Mouse (Mus musculus): ENCODE data around the gene Thsd4. TPM values are rescaled to one million over a fixed set of nuclear protein-coding genes. Genes with fewer than 3 reads are reported as not detected.
"Not testable (repeated sequence)": the region's sequence is repeated elsewhere in the genome, so short reads cannot be mapped to it uniquely, and the experiment has no call there.

Gene Thsd4
- total RNA-seq, 2 experiments from 2014 or later = not detected

- ATAC-seq (replicated peaks; ENCODE audit: low FRiP score, poor library complexity, severe bottlenecking) = no peak
Observed at GRCm38 (mm10) chr9:60280786-60281185, 241.1 kb downstream of the Thsd4 start.

DNA sequence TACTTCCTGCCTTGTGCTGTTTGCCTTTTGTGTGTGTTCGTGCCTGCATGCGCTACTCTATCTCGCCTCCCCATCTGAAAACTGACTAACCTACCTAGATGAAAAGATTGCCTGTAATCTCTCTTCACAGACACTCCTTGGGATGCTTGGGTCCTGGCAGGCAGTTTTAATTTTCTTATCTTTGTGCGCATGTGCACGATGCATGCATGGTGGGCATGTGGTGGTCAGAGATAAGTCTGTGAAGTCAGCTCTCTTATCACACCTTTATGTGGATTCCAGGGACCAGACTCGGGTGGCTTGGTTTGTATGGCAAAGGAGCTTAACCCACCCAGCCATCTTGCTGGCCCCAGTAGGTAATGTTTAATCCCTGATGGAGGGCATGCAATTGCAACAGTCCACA lies 242.3 kb downstream of the Thsd4 start:
- peak; percentile 93 for ATAC-seq (replicated peaks; ENCODE audit: low FRiP score, poor library complexity, severe bottlenecking)

DNA sequence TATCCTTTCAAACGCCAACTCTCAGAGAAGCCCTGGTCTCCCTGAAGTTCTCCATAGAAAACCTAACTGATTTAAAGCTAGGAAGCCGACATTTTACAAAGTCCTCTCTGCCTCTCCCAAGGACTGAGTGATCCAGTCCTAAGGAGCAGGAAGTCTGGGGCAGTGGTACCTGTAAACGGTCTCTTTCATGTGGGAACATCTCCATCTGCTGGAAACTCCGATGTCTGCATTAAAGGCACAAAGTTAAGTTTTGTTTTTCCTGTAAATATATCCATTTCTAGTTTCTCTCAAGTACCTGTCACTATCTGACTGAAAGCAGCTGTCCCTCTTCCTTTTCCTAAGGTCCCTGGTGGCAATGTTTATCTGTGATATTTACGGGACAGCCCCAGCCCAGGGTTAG lies 245.5 kb downstream of the Thsd4 start:
- ATAC-seq (replicated peaks; ENCODE audit: low FRiP score, poor library complexity, severe bottlenecking) = no peak

DNA sequence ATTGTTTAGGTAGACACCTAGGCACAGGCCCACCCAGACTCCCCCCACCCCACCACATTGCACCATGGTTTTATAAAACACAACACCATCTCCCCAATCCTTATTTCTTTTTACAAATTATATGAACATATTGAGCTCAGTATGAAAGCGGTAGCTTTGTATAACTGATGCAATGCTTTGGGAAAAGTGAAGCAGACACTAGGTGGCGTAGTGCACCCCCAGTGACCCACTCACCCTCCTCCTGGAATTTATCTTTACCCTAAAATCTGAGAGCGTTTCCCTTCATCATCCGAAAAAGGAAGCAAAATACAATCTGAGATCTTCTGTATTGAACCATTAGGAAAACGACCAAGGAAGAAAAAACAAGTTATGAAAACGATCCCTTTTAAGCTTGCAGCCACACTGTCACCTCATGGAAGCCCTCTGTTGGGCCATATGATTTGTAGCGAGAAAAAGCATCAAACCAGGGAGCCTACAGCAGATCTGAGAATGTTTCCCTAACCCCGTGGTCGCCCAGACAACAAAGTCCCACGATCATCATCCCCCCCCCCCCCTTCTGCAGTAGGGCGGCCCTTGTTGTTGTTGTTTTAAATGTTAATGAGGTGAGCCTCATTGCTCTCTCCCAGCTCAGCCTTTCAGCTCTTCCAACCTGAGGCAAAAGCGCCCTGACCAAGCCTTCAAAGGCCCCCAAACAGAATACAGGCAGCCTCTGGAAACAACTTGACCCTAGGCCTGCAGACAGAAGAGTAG lies 246.3 kb downstream of the Thsd4 start:
- no peak for ATAC-seq (replicated peaks; ENCODE audit: low FRiP score, poor library complexity, severe bottlenecking)

- no peak for ATAC-seq (replicated peaks; ENCODE audit: low FRiP score, poor library complexity, severe bottlenecking)
Observed at GRCm38 (mm10) chr9:60274503-60274902, 247.3 kb downstream of the Thsd4 start.

DNA sequence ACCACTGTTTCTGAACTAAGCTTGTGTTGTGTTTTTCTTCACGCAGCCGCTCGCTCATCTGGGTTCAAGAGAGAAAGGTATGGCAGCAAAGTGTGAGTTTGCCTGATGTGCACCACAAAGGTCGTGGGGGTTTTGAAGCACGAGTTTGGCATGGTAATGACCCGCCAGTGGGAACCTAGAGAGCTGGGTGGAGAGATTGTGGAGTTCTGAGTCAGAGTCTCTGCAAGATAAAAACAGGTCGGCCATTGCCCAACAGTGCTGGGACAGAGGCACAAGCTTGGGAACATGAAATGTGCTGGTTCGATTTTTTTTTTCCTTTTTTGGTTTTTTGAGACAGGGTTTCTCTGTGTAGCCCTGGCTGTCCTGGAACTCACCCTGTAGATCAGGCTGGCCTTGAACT lies 249.5 kb downstream of the Thsd4 start:
- ATAC-seq (replicated peaks; ENCODE audit: low FRiP score, poor library complexity, severe bottlenecking) = not testable (repeated sequence)

GRCm38 (mm10) chr9:60271940-60272339 lies 249.9 kb downstream of the Thsd4 start:
- ATAC-seq (replicated peaks; ENCODE audit: low FRiP score, poor library complexity, severe bottlenecking) = no peak

DNA sequence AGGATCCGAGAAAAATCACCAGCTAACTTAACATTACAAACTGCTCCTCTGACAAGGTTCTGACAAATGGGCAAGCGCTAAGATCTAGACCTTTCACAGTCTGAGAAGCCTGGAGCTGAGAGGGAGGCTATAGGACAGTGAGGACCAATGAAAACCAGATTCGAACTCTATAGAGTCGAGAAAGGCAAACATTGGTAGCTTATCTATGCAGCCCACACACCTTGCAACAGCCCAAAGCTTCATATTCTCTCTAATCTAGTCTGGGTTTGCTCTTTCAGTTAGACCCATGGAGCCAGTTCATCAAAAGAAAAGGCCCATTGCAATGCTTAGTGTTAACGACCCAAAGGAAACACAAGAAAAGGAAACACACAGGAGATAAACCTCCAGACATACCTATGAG lies 252.0 kb downstream of the Thsd4 start:
- ATAC-seq (replicated peaks; ENCODE audit: low FRiP score, poor library complexity, severe bottlenecking) = no peak

DNA sequence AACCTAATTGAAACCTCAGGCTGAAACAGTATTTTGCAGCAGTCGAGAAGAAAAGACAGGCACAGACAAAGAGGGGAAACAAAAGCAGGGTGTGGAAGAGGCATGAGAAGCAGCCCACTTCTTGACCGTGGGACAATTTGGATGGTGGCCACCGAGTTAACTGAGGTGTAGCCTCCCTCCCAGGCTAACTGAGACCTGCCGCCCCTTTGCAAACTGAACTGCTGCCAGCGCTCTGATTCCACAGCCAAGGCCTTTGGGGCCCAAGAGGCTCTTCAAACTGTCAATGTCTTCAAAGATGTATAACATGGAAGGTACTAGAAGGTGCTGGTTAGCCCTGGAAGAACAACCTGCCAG lies 254.6 kb downstream of the Thsd4 start:
- no peak for ATAC-seq (replicated peaks; ENCODE audit: low FRiP score, poor library complexity, severe bottlenecking)

DNA sequence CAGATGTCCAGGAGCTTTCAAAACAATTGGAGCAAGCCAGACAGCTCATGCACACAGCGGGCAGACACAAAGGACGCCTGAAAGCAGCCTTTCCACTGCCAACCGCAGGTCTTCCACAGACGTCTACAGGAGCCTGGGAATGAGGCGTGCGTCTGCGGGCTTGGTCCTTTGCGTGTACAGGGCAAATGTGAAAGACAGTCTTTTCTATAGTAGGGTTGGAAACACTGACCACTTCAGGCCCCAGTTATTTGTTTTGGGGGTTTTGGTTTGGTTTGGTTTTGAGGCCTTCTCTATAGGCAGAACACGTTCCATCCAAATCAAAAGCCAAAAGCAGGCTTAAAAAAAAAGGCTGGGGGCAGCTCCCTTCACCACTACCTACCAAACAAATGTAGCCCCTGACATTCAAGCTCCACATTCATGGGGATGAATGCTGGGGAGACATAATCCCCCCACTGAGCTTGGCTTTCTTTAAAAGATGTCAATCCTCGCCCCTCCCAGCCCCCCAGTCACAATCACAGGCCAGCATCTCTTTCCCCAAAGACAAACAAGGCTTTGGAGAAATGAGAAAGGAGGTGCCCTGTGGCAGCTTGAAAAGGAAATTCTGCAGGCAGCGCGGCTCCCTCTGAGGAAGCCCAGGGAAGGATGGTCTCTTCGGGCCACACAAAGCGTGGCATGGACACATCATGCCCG lies 255.1 kb downstream of the Thsd4 start:
- no peak for ATAC-seq (replicated peaks; ENCODE audit: low FRiP score, poor library complexity, severe bottlenecking)

GRCm38 (mm10) chr9:60264586-60265325 lies 257.1 kb downstream of the Thsd4 start:
- no peak for ATAC-seq (replicated peaks; ENCODE audit: low FRiP score, poor library complexity, severe bottlenecking)

GRCm38 (mm10) chr9:60262515-60263140 lies 259.2 kb downstream of the Thsd4 start:
- ATAC-seq (replicated peaks; ENCODE audit: low FRiP score, poor library complexity, severe bottlenecking) = peak; percentile 63

GRCm38 (mm10) chr9:60259626-60260025 lies 262.2 kb downstream of the Thsd4 start:
- ATAC-seq (replicated peaks; ENCODE audit: low FRiP score, poor library complexity, severe bottlenecking) = no peak

DNA sequence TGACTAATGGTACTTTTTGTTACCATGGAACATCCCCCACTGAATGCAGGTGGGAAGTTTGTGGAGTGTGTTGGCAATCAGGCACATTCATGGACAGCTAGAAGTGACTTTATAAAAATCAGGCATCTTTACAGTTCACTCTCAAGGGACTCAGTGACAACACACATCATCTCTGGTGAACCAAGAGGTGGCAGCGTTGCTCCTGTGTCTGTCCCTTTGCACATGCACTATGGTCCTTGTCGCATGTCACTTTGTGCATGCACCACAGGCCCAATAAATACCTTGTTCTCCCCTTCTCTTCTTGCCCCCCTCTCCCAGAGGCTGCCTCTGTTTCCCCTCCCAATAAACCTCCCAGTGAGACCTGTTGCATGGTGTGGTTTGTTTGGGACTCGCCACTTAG lies 270.1 kb downstream of the Thsd4 start:
- no peak for ATAC-seq (replicated peaks; ENCODE audit: low FRiP score, poor library complexity, severe bottlenecking)

DNA sequence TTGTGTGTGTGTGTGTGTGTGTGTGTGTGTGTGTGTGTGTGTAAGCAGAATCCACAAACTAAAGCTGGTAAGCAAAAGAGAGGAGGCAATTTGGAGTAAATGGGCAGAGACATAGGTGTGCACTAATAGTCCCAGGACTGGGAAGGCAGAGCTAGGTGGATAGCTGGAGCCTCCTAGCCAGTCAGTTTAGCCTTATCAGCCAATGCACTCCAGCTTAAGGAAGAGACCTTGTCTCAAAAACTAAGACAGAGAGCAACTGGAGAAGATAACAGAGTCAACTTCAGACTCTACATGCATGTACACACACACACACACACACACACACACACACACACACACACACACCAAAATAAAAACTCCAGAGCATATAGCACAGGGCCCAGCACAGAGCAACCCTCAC lies 271.4 kb downstream of the Thsd4 start:
- no peak for ATAC-seq (replicated peaks; ENCODE audit: low FRiP score, poor library complexity, severe bottlenecking)

DNA sequence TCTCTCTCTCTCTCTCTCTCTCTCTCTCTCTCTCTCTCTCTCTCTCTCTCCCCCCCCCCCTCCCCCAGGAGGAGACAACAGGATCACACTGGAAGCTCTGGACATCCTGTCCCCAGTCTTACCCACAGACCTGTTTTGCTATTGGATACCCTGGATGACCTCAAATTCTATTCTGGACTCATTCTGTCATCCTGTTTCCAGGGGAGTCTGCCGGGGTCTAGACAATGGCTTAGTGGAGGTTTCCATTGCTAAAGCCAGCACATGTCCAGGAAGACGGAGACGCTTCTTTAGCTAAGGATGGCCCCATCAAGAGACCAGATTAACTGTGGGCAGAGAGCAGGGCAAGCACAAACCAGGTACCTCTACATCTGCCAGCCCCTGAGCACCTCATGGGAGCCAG lies 273.8 kb downstream of the Thsd4 start:
- no peak for ATAC-seq (replicated peaks; ENCODE audit: low FRiP score, poor library complexity, severe bottlenecking)

DNA sequence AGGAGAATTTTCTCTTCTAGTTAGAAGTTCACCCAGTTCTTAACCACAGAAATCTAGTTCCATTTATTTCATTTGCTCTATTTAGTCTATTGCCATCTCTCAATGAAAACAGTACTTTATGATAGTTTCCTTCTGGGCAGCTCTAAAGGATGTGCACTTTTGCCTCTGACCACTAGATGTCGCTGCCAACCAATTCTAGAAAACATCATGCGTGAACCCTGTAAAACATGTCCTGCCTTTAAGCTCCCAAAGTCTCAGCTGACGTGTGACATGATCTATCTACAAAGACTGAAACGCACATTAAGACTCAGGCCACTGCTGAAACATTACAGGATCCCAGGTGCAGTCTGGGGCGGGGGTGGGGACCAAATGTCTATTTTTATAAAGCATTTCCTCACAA lies 276.9 kb downstream of the Thsd4 start:
- peak; percentile 71 for ATAC-seq (replicated peaks; ENCODE audit: low FRiP score, poor library complexity, severe bottlenecking)

GRCm38 (mm10) chr9:60243503-60243902 lies 278.3 kb downstream of the Thsd4 start:
- 0 out of 2 replicates have a peak, but pooled peaks have one; percentile 36 for ATAC-seq (replicated peaks; ENCODE audit: low FRiP score, poor library complexity, severe bottlenecking)

GRCm38 (mm10) chr9:60237667-60238066 lies 284.2 kb downstream of the Thsd4 start:
- no peak; the same call in 1 of the 2 replicates for ATAC-seq (replicated peaks; ENCODE audit: low FRiP score, poor library complexity, severe bottlenecking)

GRCm38 (mm10) chr9:60236155-60236554 lies 285.7 kb downstream of the Thsd4 start:
- no peak for ATAC-seq (replicated peaks; ENCODE audit: low FRiP score, poor library complexity, severe bottlenecking)

Measured in erythroblast, adult 5-6 weeks (primary cell).